Mouse (Mus musculus): ENCODE data around the gene Ireb2. TPM values are rescaled to one million over a fixed set of nuclear protein-coding genes. Genes with fewer than 3 reads are reported as not detected.
A peak's percentile ranks its signal among the peaks of the same experiment; 100 is the strongest.

The Ireb2 gene
- polyA plus RNA-seq, 1 experiment, result 17.7 TPM

DNA sequence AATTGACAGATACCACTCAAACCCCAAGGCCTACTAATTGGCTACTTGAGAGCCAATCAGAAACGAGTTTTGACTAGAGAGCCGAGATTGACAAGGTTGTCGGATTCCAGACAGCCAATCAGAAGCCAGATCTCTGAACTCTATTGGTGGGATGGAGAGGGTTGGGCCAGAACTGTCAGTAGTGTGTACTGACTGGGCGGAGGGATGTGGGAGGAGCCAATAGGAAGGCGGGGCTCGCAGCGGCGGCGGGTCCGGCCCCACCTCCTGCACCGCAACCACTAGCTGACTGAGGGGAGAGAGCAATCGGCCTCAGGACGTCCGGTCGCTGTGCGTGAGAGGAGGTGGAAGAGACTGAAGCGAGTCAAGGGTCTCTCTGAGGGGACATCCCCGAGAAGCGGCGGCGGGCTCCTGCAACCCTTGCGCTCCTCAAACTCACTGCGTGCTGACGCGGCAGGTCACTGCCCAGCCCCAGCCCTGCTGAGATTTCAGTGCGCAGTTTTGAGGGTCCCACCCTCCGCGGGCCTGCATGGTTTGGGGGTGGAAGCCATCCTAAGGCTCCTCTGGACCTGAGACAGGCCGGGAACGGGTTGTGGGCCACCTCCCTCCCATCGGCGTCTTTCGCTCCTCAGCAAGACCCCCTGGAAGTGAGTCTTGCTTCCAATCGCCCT is 53.6 kb downstream of the Ireb2 start, which contains the start of gene Hykk:
Hykk (plus strand) TSS at position 274 of the 668 bp plus-strand sequence.
- Histone ChIP-seq H3K27ac (ENCODE audit: control insufficient read depth, insufficient read depth, low read depth, low read length, poor library complexity) (no peak within 1 kb of the TSS), H3K4me1 (ENCODE audit: control insufficient read depth, insufficient read depth, low read length) (no peaks in the 10 kb centered on the region; the same call in 1 of the 2 replicates), H3K4me3 (replicated peaks; ENCODE audit: control insufficient read depth, low read depth, low read length) (peak within 1 kb of the TSS; percentile 58)
- TF ChIP-seq POLR2A (IDR thresholded peaks at IDR 0.05; ENCODE audit: borderline replicate concordance, control insufficient read depth, low read depth, low read length), result peak; percentile 25; the same call in 1 of the 2 replicates
- TF ChIP-seq CTCF (IDR thresholded peaks at IDR 0.05; ENCODE audit: control insufficient read depth, insufficient read depth, low read length), result no peak
- 3% methylated on average over 34 of the region's 34 CpGs for WGBS

DNA sequence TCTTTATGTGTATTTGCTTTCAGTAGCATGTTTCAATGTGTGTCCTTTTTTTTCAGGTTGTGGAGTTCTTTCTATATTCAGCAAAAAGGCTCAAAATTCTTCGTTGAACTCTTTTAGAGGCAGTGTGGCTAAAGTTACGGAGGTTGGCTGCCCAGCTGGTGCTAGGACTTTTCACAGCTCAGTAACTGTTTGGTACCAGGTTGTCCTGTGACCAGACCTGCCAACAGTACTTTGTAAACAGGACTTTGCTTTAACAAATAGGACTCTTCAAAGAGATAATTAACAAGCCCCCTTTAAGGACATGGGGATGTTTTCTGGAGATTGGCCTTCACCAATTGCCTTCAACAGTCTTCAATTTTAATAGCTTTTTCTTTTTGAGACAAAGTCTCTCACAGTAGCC is 54.6 kb downstream of the Ireb2 start:
- WGBS, result 74% methylated on average over 2 of the region's 2 CpGs
- Histone ChIP-seq H3K4me3 (replicated peaks; ENCODE audit: control insufficient read depth, low read depth, low read length) (no peak overlapping the region), H3K27ac (ENCODE audit: control insufficient read depth, insufficient read depth, low read depth, low read length, poor library complexity) (no peak overlapping the region), H3K4me1 (ENCODE audit: control insufficient read depth, insufficient read depth, low read length) (no peaks in the 10 kb centered on the region; the same call in 1 of the 2 replicates)
- TF ChIP-seq POLR2A (IDR thresholded peaks at IDR 0.05; ENCODE audit: borderline replicate concordance, control insufficient read depth, low read depth, low read length) (no peak), CTCF (IDR thresholded peaks at IDR 0.05; ENCODE audit: control insufficient read depth, insufficient read depth, low read length) (no peak)

DNA sequence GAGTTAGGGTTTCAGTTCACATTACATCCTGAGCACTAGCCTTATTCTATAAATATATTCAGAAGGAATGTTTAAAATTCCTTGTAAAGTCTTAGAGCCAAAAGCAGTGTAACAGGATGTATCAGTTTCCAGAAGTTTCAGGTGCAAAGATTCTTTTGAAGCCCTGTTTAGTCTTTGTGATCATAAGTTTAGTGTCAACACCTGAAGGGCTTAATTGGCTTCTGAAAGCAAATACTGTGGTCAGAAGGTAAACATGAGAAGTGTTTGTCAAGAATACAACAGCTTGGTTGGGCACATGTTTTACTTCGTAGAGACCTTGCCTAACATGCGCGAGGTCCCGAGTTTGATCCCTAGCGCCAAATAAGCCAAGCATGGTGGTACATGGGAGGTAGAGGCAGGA is 55.2 kb downstream of the Ireb2 start:
- Histone ChIP-seq H3K27ac (ENCODE audit: control insufficient read depth, insufficient read depth, low read depth, low read length, poor library complexity) (no peak overlapping the region), H3K4me1 (ENCODE audit: control insufficient read depth, insufficient read depth, low read length) (no peaks in the 10 kb centered on the region; the same call in 1 of the 2 replicates), H3K4me3 (replicated peaks; ENCODE audit: control insufficient read depth, low read depth, low read length) (no peak overlapping the region)
- 93% methylated on average over 5 of the region's 5 CpGs for WGBS
- TF ChIP-seq POLR2A (IDR thresholded peaks at IDR 0.05; ENCODE audit: borderline replicate concordance, control insufficient read depth, low read depth, low read length), result no peak
- no peak for TF ChIP-seq CTCF (IDR thresholded peaks at IDR 0.05; ENCODE audit: control insufficient read depth, insufficient read depth, low read length)

DNA sequence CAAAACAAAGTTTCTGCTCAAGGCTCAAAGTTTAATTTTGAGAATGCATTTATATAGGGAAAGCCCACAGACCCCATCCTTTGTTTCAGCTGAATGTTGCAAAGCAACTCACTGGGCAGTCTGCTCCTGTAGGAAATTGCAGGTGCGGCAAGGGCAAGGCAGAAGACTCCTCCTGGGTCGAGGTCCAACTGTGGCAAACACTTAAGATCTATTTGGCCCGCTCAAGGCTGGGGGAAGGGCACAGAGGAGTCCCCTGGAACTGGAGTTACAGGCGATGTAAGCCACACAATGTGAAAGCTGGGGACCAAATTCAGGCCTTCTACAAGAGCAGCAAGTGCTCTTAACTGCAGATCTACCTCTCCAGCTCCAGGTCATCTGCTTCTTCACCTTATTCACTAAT is 56.4 kb downstream of the Ireb2 start:
- Histone ChIP-seq H3K27ac (ENCODE audit: control insufficient read depth, insufficient read depth, low read depth, low read length, poor library complexity) (no peak overlapping the region), H3K4me3 (replicated peaks; ENCODE audit: control insufficient read depth, low read depth, low read length) (no peak overlapping the region), H3K4me1 (ENCODE audit: control insufficient read depth, insufficient read depth, low read length) (no peaks in the 10 kb centered on the region; the same call in 1 of the 2 replicates)
- 63% methylated on average over 4 of the region's 4 CpGs for WGBS
- no peak for TF ChIP-seq POLR2A (IDR thresholded peaks at IDR 0.05; ENCODE audit: borderline replicate concordance, control insufficient read depth, low read depth, low read length)
- TF ChIP-seq CTCF (IDR thresholded peaks at IDR 0.05; ENCODE audit: control insufficient read depth, insufficient read depth, low read length), result no peak

DNA sequence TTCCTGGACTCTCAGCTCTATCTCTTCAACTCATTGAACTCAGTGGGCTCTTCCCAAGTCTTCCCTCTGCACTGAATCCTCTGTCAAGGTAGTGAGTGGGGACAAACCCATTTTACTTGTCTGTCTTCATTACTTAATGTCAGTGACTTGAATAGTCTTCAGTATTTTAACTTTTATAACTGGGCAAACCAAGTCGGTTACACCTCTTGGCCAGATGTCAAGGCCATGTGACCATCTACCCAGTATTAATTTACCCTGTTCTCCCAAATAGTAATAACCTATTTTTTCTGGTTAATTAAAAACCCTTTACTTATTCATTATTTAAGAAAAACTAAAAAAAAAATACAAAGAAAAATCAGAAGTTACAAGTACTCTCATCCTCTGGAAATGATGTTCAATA is 67.2 kb downstream of the Ireb2 start:
- 88% methylated on average over 1 of the region's 1 CpGs for WGBS
- Histone ChIP-seq H3K4me1 (ENCODE audit: control insufficient read depth, insufficient read depth, low read length) (no peaks in the 10 kb centered on the region), H3K4me3 (replicated peaks; ENCODE audit: control insufficient read depth, low read depth, low read length) (no peak overlapping the region), H3K27ac (ENCODE audit: control insufficient read depth, insufficient read depth, low read depth, low read length, poor library complexity) (no peak overlapping the region)
- TF ChIP-seq POLR2A (IDR thresholded peaks at IDR 0.05; ENCODE audit: borderline replicate concordance, control insufficient read depth, low read depth, low read length), result no peak
- no peak for TF ChIP-seq CTCF (IDR thresholded peaks at IDR 0.05; ENCODE audit: control insufficient read depth, insufficient read depth, low read length)

DNA sequence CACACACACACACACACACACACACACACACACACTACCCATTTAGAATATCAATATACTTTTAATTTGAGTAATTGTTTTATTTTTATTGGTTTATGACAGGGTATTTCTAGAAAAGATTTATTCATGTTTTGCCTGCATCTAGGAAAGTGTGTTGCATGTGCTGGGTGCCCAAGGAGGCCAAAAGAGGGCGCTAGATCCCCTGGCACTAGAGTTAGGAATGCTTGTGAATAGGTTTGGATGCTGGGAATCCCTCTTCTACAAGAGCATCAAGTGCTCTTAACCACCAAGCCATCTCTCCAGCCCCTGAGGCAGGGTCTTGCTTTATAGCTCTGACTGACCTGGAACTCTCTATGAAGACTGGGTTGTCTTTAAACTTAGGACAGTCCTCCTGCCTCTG is 68.2 kb downstream of the Ireb2 start:
- no peak overlapping the region for H3K27ac ChIP-seq (ENCODE audit: control insufficient read depth, insufficient read depth, low read depth, low read length, poor library complexity)
- WGBS, result 15% methylated on average over 1 of the region's 1 CpGs
- no peaks in the 10 kb centered on the region for H3K4me1 ChIP-seq (ENCODE audit: control insufficient read depth, insufficient read depth, low read length)
- no peak overlapping the region for H3K4me3 ChIP-seq (replicated peaks; ENCODE audit: control insufficient read depth, low read depth, low read length)
- TF ChIP-seq POLR2A (IDR thresholded peaks at IDR 0.05; ENCODE audit: borderline replicate concordance, control insufficient read depth, low read depth, low read length) (no peak), CTCF (IDR thresholded peaks at IDR 0.05; ENCODE audit: control insufficient read depth, insufficient read depth, low read length) (peak; percentile 36; the same call in 1 of the 2 replicates)

DNA sequence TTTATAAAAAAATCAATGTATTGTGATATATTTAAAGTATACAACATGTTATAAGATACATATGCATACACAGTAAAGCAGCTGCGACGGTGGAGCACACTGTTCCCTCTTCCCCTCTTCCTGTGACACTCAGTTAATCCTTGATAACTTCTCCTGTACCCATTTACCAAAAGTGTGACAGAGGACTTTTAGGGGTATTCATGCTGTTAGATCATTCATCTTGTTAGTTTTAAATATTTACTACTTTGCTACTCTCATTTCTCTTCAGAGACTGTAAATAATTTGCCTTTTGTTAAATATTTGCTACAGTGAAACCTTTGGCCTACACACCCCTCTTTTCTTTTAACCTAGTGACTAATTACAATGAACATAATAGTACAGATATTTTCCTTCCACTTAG is 68.8 kb downstream of the Ireb2 start:
- Histone ChIP-seq H3K4me3 (replicated peaks; ENCODE audit: control insufficient read depth, low read depth, low read length) (no peak overlapping the region), H3K4me1 (ENCODE audit: control insufficient read depth, insufficient read depth, low read length) (no peaks in the 10 kb centered on the region), H3K27ac (ENCODE audit: control insufficient read depth, insufficient read depth, low read depth, low read length, poor library complexity) (no peak overlapping the region)
- no peak for TF ChIP-seq CTCF (IDR thresholded peaks at IDR 0.05; ENCODE audit: control insufficient read depth, insufficient read depth, low read length)
- no peak for TF ChIP-seq POLR2A (IDR thresholded peaks at IDR 0.05; ENCODE audit: borderline replicate concordance, control insufficient read depth, low read depth, low read length)
- WGBS, result 76% methylated on average over 2 of the region's 2 CpGs

DNA sequence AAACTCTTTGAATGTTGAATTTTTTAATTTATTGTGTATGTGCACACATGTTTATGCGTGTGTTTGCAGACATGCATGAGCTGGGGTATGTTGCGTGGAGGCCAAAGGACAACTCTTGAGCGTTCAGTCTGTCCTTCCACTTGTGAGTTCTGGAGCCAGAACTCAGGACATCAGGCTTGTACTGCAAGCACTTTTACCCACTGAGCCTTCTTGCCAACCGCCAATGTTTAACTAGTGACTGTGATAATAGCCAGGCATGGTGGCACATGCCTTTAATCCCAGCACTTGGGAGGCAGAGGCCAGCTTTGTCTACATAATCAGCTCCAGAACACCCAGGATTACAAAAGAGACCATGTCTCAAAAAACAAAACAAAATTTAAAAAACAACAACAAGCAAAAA is 78.5 kb downstream of the Ireb2 start:
- TF ChIP-seq CTCF (IDR thresholded peaks at IDR 0.05; ENCODE audit: control insufficient read depth, insufficient read depth, low read length) (no peak), POLR2A (IDR thresholded peaks at IDR 0.05; ENCODE audit: borderline replicate concordance, control insufficient read depth, low read depth, low read length) (no peak)
- Histone ChIP-seq H3K27ac (ENCODE audit: control insufficient read depth, insufficient read depth, low read depth, low read length, poor library complexity) (no peak overlapping the region), H3K4me3 (replicated peaks; ENCODE audit: control insufficient read depth, low read depth, low read length) (no peak overlapping the region), H3K4me1 (ENCODE audit: control insufficient read depth, insufficient read depth, low read length) (no peaks in the 10 kb centered on the region)
- WGBS, result 86% methylated on average over 4 of the region's 4 CpGs

All from bone marrow, adult 2 months (tissue).